Mouse (Mus musculus): ENCODE measurements around the gene Eif3c. TPM values are rescaled to one million over a fixed set of nuclear protein-coding genes. Genes with fewer than 3 reads are reported as not detected.
A peak's percentile ranks its signal among the peaks of the same experiment; 100 is the strongest.

The Eif3c gene
- total and polyA plus RNA-seq, 2 experiments: 64.1 to 79.4 TPM

DNA sequence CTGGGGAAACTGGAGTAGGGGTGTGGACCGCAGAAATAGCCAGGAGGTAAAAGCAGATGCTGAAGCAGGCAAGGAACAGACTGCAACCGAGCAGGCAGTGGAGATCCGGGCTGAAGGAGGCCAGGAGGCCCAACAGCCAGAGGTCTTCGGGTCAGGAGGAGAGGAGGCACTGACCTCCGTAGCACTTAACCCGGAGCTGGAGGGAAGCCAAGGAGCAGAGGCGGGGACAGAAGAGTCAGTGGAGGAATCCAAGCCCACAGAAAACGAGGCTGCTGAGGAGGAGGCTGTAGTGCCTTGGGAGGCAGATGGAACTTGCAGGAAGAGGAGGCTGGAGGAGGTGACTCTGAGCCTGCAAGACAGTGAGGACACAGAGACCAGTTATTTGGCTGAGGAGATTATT lies 20.6 kb upstream of the Eif3c start:
- no peak overlapping the region for H3K9ac ChIP-seq (ENCODE audit: low read depth, low read length)
- H3K36me3 ChIP-seq (ENCODE audit: control insufficient read depth, insufficient read depth, low read length): no peaks in the 10 kb centered on the region
- no peaks in the 10 kb centered on the region for H3K27me3 ChIP-seq (ENCODE audit: control insufficient read depth, insufficient read depth, low read length)
- no peak overlapping the region for H3K4me3 ChIP-seq (ENCODE audit: insufficient read depth, low read depth, low read length)
- H3K4me1 ChIP-seq (ENCODE audit: control insufficient read depth, insufficient read depth, low read length): no peaks in the 10 kb centered on the region
- TF ChIP-seq CTCF (IDR thresholded peaks at IDR 0.05; ENCODE audit: low read depth, low read length): no peak
- H3K27ac ChIP-seq (replicated peaks; ENCODE audit: insufficient read depth, low read depth, low read length): peak overlapping the region; percentile 23; the same call in 1 of the 2 replicates
- DNase-seq (ENCODE audit: extremely low read depth, low read depth, low spot score): peak; percentile 52
- H3K79me2 ChIP-seq (ENCODE audit: control insufficient read depth, insufficient read depth, low read length): no peaks in the 10 kb centered on the region
- WGBS: 18% methylated on average over 8 of the region's 8 CpGs

DNA sequence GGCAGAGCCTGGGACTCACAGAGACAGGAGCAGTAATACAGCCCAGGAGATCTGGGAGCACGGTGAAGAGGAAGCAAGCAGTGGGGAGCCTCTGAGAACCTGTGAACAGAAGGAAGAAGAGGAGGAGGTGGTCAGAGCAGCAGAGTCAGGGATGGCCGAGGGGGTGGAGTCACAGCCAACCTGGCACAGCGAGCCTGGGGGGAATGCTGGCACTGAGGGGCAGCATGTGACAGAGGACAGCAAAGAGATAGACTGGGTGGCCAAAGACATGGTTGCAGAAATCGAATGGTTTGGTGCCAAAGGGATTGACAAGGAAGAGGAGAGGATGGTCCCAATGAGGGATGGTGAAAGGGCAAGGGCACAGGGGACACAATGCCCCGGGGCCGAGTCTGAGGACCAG lies 19.5 kb upstream of the Eif3c start, which contains the start of gene Cln3:
TSS of gene Cln3 (minus strand) at position 101 of the 400 bp plus-strand sequence.
- TF ChIP-seq CTCF (IDR thresholded peaks at IDR 0.05; ENCODE audit: low read depth, low read length) (no peak), POLR2A (IDR thresholded peaks at IDR 0.05; ENCODE audit: extremely low read depth, insufficient read depth, low read length) (no peak)
- Histone ChIP-seq H3K27ac (replicated peaks; ENCODE audit: insufficient read depth, low read depth, low read length) (peak within 1 kb of the TSS; percentile 31), H3K9ac (ENCODE audit: low read depth, low read length) (peak within 1 kb of the TSS; percentile 19), H3K4me1 (ENCODE audit: control insufficient read depth, insufficient read depth, low read length) (no peaks in the 10 kb centered on the region), H3K27me3 (ENCODE audit: control insufficient read depth, insufficient read depth, low read length) (no peaks in the 10 kb centered on the region), H3K36me3 (ENCODE audit: control insufficient read depth, insufficient read depth, low read length) (no peaks in the 10 kb centered on the region), H3K79me2 (ENCODE audit: control insufficient read depth, insufficient read depth, low read length) (no peaks in the 10 kb centered on the region), H3K4me3 (ENCODE audit: insufficient read depth, low read depth, low read length) (peak within 1 kb of the TSS; percentile 23; the same call in 1 of the 2 replicates)
- WGBS: 77% methylated on average over 6 of the region's 6 CpGs
- DNase-seq (ENCODE audit: extremely low read depth, low read depth, low spot score): no peak

DNA sequence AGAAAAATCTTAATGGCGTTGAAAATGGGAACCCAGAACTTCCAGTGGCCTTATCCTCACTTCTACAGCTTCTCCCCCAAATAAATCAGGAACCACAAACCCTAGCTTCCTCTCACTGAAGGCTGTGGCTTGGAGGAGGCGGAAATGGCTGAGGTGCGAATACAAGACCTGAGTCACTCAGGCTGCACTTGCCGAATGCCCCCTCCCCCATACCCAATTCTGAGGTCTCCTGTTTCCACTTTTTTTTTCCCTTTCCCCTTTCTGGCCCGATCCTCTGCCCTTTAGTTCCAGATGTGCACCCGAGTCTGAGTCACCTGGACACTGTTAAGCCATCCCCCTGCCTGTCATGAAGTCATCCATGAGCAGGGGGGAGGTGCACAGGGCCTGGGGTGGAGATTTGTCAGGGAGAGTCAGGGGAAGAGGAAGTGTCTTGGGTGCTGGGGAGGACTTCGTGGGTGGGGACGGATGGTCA lies 18.3 kb upstream of the Eif3c start, which contains the start of gene Apobr:
TSS of gene Apobr (plus strand) at position 437 of the 472 bp plus-strand sequence.
- H3K79me2 ChIP-seq (ENCODE audit: control insufficient read depth, insufficient read depth, low read length): no peaks in the 10 kb centered on the region
- WGBS: 80% methylated on average over 8 of the region's 8 CpGs
- peak within 1 kb of the TSS; percentile 31 for H3K27ac ChIP-seq (replicated peaks; ENCODE audit: insufficient read depth, low read depth, low read length)
- no peak for TF ChIP-seq CTCF (IDR thresholded peaks at IDR 0.05; ENCODE audit: low read depth, low read length)
- TF ChIP-seq POLR2A (IDR thresholded peaks at IDR 0.05; ENCODE audit: extremely low read depth, insufficient read depth, low read length): no peak
- H3K27me3 ChIP-seq (ENCODE audit: control insufficient read depth, insufficient read depth, low read length): no peaks in the 10 kb centered on the region
- peak within 1 kb of the TSS; percentile 19 for H3K9ac ChIP-seq (ENCODE audit: low read depth, low read length)
- H3K4me1 ChIP-seq (ENCODE audit: control insufficient read depth, insufficient read depth, low read length): no peaks in the 10 kb centered on the region
- peak; percentile 22 for DNase-seq (ENCODE audit: extremely low read depth, low read depth, low spot score)
- no peaks in the 10 kb centered on the region for H3K36me3 ChIP-seq (ENCODE audit: control insufficient read depth, insufficient read depth, low read length)
- peak within 1 kb of the TSS; percentile 23; the same call in 1 of the 2 replicates for H3K4me3 ChIP-seq (ENCODE audit: insufficient read depth, low read depth, low read length)

DNA sequence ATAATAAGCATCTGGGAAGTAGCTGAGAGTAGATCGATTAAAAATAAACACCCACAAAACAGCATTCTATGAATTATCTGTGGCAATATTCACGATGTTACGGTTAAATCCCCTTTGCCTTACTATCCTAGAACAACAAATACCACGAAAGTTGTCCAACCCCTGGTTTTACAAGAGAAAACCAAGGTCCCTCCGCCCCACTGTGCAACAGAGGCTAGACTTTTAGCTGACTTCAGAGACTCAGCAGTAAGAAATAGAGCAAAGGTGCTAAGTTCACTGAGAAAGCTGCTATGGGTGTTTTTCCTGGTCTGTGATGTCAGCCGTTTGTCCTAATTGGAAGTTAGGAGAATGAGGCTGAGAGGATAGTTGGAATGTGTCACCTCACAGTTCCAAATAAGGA lies 17.6 kb upstream of the Eif3c start:
- H3K9ac ChIP-seq (ENCODE audit: low read depth, low read length): peak overlapping the region; percentile 67
- no peak for DNase-seq (ENCODE audit: extremely low read depth, low read depth, low spot score)
- WGBS: 48% methylated on average over 6 of the region's 6 CpGs
- peak overlapping the region; percentile 58 for H3K4me3 ChIP-seq (ENCODE audit: insufficient read depth, low read depth, low read length)
- no peaks in the 10 kb centered on the region for H3K79me2 ChIP-seq (ENCODE audit: control insufficient read depth, insufficient read depth, low read length)
- peak overlapping the region; percentile 89 for H3K27ac ChIP-seq (replicated peaks; ENCODE audit: insufficient read depth, low read depth, low read length)
- H3K27me3 ChIP-seq (ENCODE audit: control insufficient read depth, insufficient read depth, low read length): no peaks in the 10 kb centered on the region
- TF ChIP-seq CTCF (IDR thresholded peaks at IDR 0.05; ENCODE audit: low read depth, low read length): no peak
- TF ChIP-seq POLR2A (IDR thresholded peaks at IDR 0.05; ENCODE audit: extremely low read depth, insufficient read depth, low read length): no peak
- no peaks in the 10 kb centered on the region for H3K4me1 ChIP-seq (ENCODE audit: control insufficient read depth, insufficient read depth, low read length)
- no peaks in the 10 kb centered on the region for H3K36me3 ChIP-seq (ENCODE audit: control insufficient read depth, insufficient read depth, low read length)

DNA sequence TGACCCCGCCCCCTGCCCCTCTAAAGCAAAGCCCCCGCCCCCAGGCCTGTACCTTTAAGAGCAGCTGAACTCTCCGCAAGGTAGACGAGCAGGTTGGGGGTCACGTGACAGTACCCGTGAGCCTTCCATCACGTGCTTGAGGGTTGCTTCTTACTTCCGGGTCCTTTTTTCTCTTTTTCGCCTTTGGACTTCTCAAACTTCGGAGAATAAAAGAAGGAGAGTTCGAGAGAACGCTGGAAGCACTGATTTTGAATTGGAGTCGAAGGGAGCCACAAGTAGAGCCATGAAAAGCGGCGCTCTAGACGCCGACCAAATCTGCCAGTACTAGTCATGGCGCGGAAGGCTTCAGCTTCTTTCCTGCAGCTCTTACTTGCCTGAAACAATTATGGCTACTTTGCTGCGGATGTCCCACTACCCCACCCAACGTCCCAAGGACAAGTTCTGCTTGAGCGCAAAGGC lies 17.1 kb upstream of the Eif3c start:
- Histone ChIP-seq H3K4me3 (ENCODE audit: insufficient read depth, low read depth, low read length) (peak overlapping the region; percentile 58), H3K79me2 (ENCODE audit: control insufficient read depth, insufficient read depth, low read length) (no peaks in the 10 kb centered on the region), H3K36me3 (ENCODE audit: control insufficient read depth, insufficient read depth, low read length) (no peaks in the 10 kb centered on the region), H3K4me1 (ENCODE audit: control insufficient read depth, insufficient read depth, low read length) (no peaks in the 10 kb centered on the region), H3K9ac (ENCODE audit: low read depth, low read length) (peak overlapping the region; percentile 67), H3K27me3 (ENCODE audit: control insufficient read depth, insufficient read depth, low read length) (no peaks in the 10 kb centered on the region), H3K27ac (replicated peaks; ENCODE audit: insufficient read depth, low read depth, low read length) (peak overlapping the region; percentile 89)
- TF ChIP-seq CTCF (IDR thresholded peaks at IDR 0.05; ENCODE audit: low read depth, low read length): no peak
- no peak for TF ChIP-seq POLR2A (IDR thresholded peaks at IDR 0.05; ENCODE audit: extremely low read depth, insufficient read depth, low read length)
- under 1% methylated on average over 22 of the region's 22 CpGs for WGBS
- peak; percentile 87 for DNase-seq (ENCODE audit: extremely low read depth, low read depth, low spot score)

DNA sequence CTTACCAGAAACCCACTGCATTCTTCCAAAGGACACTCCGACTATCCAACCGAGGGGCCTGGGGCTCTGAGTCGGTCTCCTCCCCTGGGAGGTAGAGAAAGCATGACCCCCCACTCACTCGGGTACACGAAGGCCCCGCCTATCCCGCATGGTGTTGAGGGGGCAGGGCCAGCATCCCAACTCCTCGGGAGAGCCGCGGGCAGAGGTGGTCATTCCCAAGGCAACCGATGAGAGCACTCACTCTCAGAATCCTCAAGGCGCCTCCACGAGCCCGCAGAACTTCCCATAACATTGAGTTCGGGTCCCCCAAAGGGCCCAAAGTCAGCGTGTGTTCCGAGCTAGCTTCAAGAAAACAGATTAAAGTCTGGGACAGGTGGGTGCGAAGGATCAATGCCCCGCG lies 16.5 kb upstream of the Eif3c start:
- WGBS: 3% methylated on average over 20 of the region's 20 CpGs
- Histone ChIP-seq H3K27ac (replicated peaks; ENCODE audit: insufficient read depth, low read depth, low read length) (no peak overlapping the region), H3K4me3 (ENCODE audit: insufficient read depth, low read depth, low read length) (peak overlapping the region; percentile 58), H3K27me3 (ENCODE audit: control insufficient read depth, insufficient read depth, low read length) (no peaks in the 10 kb centered on the region), H3K9ac (ENCODE audit: low read depth, low read length) (peak overlapping the region; percentile 56), H3K79me2 (ENCODE audit: control insufficient read depth, insufficient read depth, low read length) (no peaks in the 10 kb centered on the region), H3K4me1 (ENCODE audit: control insufficient read depth, insufficient read depth, low read length) (no peaks in the 10 kb centered on the region), H3K36me3 (ENCODE audit: control insufficient read depth, insufficient read depth, low read length) (no peaks in the 10 kb centered on the region)
- no peak for DNase-seq (ENCODE audit: extremely low read depth, low read depth, low spot score)
- no peak for TF ChIP-seq POLR2A (IDR thresholded peaks at IDR 0.05; ENCODE audit: extremely low read depth, insufficient read depth, low read length)
- TF ChIP-seq CTCF (IDR thresholded peaks at IDR 0.05; ENCODE audit: low read depth, low read length): no peak
